Mouse (Mus musculus): ENCODE data around the gene Gfi1b. TPM values are rescaled to one million over a fixed set of nuclear protein-coding genes. Genes with fewer than 3 reads are reported as not detected.

The Gfi1b gene
- polyA plus RNA-seq, 1 experiment: 0.55 TPM

DNA sequence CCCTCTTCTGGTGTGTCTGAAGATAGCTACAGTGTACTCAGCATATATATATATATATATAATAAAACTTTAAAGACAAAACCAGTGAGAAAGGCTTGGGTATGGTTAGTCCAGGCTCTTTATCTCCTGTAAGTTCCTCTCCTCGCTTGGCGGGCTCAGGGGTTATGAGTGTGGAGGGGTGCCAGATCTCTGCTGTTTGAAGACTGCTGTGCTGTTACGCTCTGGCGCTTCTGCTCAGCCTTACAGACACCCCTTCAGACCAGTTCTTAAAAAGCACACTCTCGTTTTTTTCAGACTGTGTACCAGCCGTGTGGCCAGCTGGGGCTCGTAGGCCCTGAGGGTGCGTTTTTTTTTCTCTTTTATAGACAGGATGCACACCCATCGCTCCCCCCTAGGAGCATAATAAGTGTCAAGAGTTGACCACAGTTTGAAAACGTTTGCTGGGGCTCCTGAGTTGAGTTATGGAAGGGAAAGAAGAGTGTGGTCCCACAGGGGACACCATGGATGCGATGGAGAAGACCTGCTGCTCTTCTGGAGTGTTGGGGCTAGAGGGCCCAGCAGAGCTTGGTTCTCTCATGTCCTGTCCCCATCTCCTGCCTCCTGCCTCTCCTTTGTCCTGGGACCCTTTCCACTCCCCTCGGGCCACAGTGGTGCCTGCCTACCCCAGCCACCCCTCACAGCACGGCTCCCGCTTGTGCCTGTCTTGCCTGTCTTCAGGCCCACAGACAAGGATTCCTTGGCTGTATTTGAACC is 15.8 kb downstream of the Gfi1b start:
- TF ChIP-seq POLR2A (IDR thresholded peaks at IDR 0.05; ENCODE audit: borderline replicate concordance, low read depth, low read length): no peak
- no peak for TF ChIP-seq CTCF (IDR thresholded peaks at IDR 0.05; ENCODE audit: low read depth, low read length)
- Histone ChIP-seq H3K4me1 (ENCODE audit: control insufficient read depth, insufficient read depth, low read length) (peaks cover under 1% of the 10 kb centered on the region; the same call in 1 of the 2 replicates), H3K27ac (ENCODE audit: insufficient read depth, low read depth, low read length) (no peak overlapping the region), H3K4me3 (ENCODE audit: insufficient read depth, low read length) (no peak overlapping the region)

DNA sequence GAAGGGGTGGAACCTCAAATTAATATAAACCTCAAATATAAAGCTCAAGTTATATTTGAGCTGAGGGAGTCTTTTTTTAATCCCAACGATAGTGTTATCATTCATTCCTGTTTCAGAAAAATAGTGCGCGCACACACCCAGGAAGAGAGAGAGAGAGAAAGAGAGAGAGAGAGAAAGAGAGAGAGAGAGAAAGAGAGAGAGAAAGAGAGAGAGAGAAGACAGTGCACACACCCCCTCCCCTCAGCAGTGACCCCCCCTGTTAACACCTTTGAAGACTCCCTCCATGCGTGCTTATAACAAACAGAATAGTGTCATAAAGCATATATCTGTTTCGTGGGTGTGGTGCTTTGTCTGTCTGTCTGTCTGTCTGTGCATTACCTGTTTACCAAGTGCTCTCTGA is 18.2 kb downstream of the Gfi1b start:
- Histone ChIP-seq H3K27ac (ENCODE audit: insufficient read depth, low read depth, low read length) (no peak overlapping the region), H3K4me1 (ENCODE audit: control insufficient read depth, insufficient read depth, low read length) (peaks cover 4% of the 10 kb centered on the region), H3K4me3 (ENCODE audit: insufficient read depth, low read length) (no peak overlapping the region)
- no peak for TF ChIP-seq CTCF (IDR thresholded peaks at IDR 0.05; ENCODE audit: low read depth, low read length)
- no peak for TF ChIP-seq POLR2A (IDR thresholded peaks at IDR 0.05; ENCODE audit: borderline replicate concordance, low read depth, low read length)

DNA sequence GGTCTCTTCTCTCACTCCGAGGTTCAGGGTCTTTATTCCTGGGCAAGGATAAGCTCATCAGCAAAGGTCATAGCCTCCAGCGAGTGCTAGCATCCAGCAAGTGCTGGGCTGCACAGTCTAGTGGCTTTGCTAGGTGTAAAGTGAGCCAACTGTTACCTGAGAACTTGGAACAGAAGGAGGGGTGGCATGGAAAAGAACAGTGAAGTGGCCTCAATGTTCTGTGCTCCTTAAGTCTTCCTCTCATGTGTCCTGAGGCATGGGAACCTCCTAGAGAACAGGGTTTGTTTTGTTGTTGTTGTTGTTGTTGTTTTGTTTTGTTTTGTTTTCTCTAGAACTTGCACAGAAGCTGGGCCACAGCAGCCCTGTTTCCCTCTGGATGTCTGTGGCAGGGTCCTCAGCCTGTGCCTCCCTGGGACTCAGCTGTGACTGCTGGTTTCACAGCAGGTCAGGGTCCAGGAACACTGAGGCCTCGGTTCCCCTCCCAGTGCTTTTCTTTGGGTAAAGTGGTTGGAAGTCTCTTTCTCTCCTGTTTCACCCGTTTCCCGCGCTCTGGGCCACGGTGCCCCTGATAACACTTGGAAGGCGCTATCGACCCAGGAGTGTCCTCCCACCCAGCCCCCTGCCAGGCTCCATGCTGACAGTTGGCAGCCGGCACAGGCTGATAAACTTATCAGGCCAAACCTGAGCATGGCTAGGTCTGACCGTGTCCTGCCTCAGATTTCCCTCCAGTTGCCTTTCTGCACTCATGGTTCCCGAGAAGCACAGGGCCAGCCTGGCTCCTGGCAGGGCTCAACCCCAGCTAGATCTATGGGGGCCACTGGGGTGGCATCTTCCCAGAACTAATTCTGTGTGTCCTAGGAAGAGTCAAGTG is 19.8 kb downstream of the Gfi1b start:
- Histone ChIP-seq H3K27ac (ENCODE audit: insufficient read depth, low read depth, low read length) (no peak overlapping the region), H3K4me1 (ENCODE audit: control insufficient read depth, insufficient read depth, low read length) (peaks cover 10% of the 10 kb centered on the region), H3K4me3 (ENCODE audit: insufficient read depth, low read length) (no peak overlapping the region)
- TF ChIP-seq CTCF (IDR thresholded peaks at IDR 0.05; ENCODE audit: low read depth, low read length) (no peak), POLR2A (IDR thresholded peaks at IDR 0.05; ENCODE audit: borderline replicate concordance, low read depth, low read length) (no peak)

DNA sequence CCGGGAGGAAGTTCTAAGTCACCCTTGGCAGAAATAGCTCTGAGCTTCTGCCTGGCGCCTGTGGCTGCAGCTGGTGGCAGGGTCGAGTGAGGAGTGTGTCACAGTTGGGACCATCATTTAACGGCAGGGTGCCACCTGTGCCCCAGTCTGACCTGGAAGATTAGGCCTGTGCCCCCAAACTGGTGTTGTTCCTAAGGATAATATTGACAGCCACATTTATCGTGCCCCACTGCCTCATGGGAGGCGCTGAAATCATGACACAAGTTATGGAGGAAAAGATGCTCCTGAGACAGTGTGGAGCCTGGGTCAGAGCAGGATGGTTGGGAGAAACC is 22.2 kb downstream of the Gfi1b start:
- Histone ChIP-seq H3K4me3 (ENCODE audit: insufficient read depth, low read length) (no peak overlapping the region), H3K27ac (ENCODE audit: insufficient read depth, low read depth, low read length) (no peak overlapping the region), H3K4me1 (ENCODE audit: control insufficient read depth, insufficient read depth, low read length) (peaks cover 10% of the 10 kb centered on the region)
- no peak for TF ChIP-seq CTCF (IDR thresholded peaks at IDR 0.05; ENCODE audit: low read depth, low read length)
- TF ChIP-seq POLR2A (IDR thresholded peaks at IDR 0.05; ENCODE audit: borderline replicate concordance, low read depth, low read length): no peak

DNA sequence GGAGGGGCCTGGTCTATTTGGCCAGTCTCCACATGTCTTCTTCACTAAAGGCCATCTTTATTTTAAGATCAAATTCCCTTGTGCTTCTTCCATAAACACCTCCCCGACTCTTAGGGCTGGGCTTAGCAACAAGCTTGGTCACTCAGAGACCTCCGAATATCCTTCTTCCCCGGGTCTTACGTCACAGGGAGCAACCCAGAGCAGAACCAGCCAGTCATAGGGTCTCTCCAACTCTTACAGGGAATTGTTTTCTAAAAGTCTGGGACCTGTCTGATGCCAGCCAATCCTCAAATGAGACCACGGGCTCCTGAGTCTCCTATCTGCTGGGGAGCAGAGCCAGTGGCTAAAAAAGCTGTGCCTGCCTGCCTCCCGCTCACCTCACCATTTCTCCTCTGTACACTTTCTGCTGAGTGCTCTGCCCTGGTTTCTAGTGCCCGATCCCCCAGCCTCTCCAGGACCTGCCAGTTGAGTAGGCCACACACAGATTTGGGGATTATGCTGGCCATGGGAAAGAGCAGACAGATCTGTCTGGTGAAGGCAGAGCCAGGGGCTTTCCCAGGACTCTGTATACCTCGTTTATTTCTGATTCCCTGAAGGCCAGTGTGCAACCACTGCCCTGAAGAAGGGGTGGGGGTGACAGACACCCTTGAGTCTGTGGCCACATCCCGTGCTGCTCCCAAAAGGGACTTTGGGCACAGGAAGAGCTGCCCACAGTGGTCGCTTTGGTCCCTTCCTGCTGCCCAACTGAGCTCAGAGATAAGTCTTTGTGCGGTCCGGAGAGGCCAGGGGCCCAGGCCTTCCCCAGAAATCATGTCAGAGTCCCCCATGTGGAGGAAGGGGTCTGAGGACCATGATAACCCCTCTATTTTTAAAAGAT is 22.9 kb downstream of the Gfi1b start:
- TF ChIP-seq POLR2A (IDR thresholded peaks at IDR 0.05; ENCODE audit: borderline replicate concordance, low read depth, low read length) (no peak), CTCF (IDR thresholded peaks at IDR 0.05; ENCODE audit: low read depth, low read length) (no peak)
- H3K4me3 ChIP-seq (ENCODE audit: insufficient read depth, low read length): no peak overlapping the region
- no peak overlapping the region for H3K27ac ChIP-seq (ENCODE audit: insufficient read depth, low read depth, low read length)

GRCm38 (mm10) chr2:28597733-28598547 is 23.8 kb downstream of the Gfi1b start:
- H3K4me1 ChIP-seq (ENCODE audit: control insufficient read depth, insufficient read depth, low read length): peaks cover 14% of the 10 kb centered on the region

More for the DNA sequence above, 22.9 kb downstream of the Gfi1b start:
- peaks cover 10% of the 10 kb centered on the region for H3K4me1 ChIP-seq (ENCODE audit: control insufficient read depth, insufficient read depth, low read length)

DNA sequence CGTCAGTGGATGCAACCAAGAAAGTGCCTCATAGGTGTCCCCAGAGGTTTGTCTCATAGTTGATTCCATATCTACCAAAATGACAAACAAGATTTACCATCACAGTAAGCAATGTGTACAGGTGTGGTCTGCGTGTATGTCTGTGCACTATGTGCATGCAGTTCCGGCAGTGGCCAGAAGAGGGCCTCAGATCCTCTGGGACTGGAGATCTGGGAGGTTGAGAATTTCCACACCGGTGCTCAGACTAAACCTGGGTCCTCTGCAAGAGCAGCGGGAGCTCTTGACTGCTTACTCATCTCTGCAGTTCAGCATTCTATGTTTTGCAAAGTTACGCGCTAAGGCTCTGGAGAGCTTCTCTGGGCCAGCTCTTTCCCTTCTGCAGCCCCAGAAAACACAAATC is 24.8 kb downstream of the Gfi1b start:
- Histone ChIP-seq H3K27ac (ENCODE audit: insufficient read depth, low read depth, low read length) (no peak overlapping the region), H3K4me1 (ENCODE audit: control insufficient read depth, insufficient read depth, low read length) (peaks cover 23% of the 10 kb centered on the region), H3K4me3 (ENCODE audit: insufficient read depth, low read length) (no peak overlapping the region)
- TF ChIP-seq CTCF (IDR thresholded peaks at IDR 0.05; ENCODE audit: low read depth, low read length) (peak; percentile 36; the same call in 1 of the 2 replicates), POLR2A (IDR thresholded peaks at IDR 0.05; ENCODE audit: borderline replicate concordance, low read depth, low read length) (no peak)

More at GRCm38 (mm10) chr2:28597733-28598547, 23.8 kb downstream of the Gfi1b start:
- TF ChIP-seq CTCF (IDR thresholded peaks at IDR 0.05; ENCODE audit: low read depth, low read length): no peak
- no peak for TF ChIP-seq POLR2A (IDR thresholded peaks at IDR 0.05; ENCODE audit: borderline replicate concordance, low read depth, low read length)
- Histone ChIP-seq H3K4me3 (ENCODE audit: insufficient read depth, low read length) (no peak overlapping the region), H3K27ac (ENCODE audit: insufficient read depth, low read depth, low read length) (no peak overlapping the region)

GRCm38 (mm10) chr2:28596021-28596420 is 25.8 kb downstream of the Gfi1b start:
- Histone ChIP-seq H3K27ac (ENCODE audit: insufficient read depth, low read depth, low read length) (no peak overlapping the region), H3K4me1 (ENCODE audit: control insufficient read depth, insufficient read depth, low read length) (peaks cover 26% of the 10 kb centered on the region), H3K4me3 (ENCODE audit: insufficient read depth, low read length) (no peak overlapping the region)
- TF ChIP-seq CTCF (IDR thresholded peaks at IDR 0.05; ENCODE audit: low read depth, low read length): no peak
- TF ChIP-seq POLR2A (IDR thresholded peaks at IDR 0.05; ENCODE audit: borderline replicate concordance, low read depth, low read length): no peak

DNA sequence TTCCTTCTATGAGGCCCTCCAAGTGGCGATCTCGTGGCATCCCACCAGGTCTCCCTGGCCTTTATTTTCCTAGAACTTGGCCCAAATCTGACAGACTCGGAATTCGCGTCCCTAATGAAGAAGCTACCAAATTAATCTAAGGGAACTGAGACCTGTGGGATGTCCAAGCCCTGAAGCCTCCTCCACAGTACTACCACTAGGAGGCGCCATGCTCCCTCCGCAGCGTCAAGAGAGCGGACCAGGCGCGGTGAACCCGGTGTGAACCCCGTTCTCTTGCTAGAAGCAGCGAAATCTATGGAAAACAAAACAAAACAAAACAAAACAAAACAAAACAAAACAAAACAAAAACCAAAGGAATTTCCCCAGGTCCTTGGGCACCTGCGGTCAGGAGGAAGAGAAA is 29.0 kb downstream of the Gfi1b start:
- H3K4me3 ChIP-seq (ENCODE audit: insufficient read depth, low read length): no peak overlapping the region
- no peak overlapping the region for H3K27ac ChIP-seq (ENCODE audit: insufficient read depth, low read depth, low read length)
- peaks cover 37% of the 10 kb centered on the region for H3K4me1 ChIP-seq (ENCODE audit: control insufficient read depth, insufficient read depth, low read length)
- peak; percentile 98 for TF ChIP-seq CTCF (IDR thresholded peaks at IDR 0.05; ENCODE audit: low read depth, low read length)
- no peak for TF ChIP-seq POLR2A (IDR thresholded peaks at IDR 0.05; ENCODE audit: borderline replicate concordance, low read depth, low read length)

Measured in bone marrow macrophage, adult 2 months (primary cell).